Mouse (Mus musculus): ENCODE measurements around the gene Per1.

DNA sequence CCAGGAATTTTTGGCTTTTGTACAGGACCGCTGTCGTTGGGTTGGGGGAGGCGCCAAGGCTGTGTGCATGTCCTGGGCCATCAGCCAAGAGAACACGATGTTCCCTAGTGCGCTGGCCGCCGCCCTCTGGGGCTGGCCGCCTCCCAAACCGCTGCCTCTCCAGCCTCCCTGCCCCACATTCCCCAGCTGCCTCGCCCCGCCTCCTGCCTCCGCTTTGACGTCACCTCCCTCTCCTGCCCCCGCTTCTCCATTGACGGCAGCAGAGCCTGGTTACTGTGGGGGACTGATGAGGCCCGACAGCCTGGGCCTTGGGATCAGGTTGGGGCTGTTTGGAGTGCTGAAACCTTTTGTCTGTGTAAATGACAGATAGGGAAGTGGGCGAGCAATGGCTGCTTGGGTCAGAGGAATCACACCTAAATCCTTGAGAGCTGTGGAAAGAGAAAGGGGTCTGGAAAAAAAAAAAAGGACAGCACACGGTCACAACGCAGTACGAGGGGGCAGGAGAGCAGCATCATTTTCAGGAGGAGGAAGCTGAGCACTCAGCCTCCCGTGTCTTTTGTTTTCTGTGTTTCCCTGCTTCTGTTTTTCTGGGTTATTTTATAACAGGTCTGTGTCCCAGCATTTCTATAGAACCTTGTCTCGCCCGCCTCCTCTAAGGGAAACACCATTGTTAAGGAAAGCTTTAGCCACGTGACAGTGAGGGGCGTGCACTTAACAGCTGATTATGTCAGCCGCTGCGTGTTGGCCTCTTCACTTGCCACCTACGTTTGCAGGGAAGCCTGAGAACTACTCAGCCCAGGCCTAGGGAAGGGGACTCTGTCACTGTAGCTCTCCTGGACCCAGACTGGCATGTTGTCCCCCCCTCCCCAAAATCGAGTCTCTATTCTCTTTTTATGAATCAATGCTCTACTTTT is 2.2 kb downstream of the Per1 start:
- TF ChIP-seq CTCF (IDR thresholded peaks at IDR 0.05; ENCODE audit: extremely low read depth, insufficient read depth, low read length) (no peak), POLR2A (IDR thresholded peaks at IDR 0.05; ENCODE audit: extremely low read depth, insufficient read depth, low read length) (peak; percentile 87)
